Mouse (Mus musculus): Measurements from ENCODE around the gene Gm11733. TPM values are rescaled to one million over a fixed set of nuclear protein-coding genes. Genes with fewer than 3 reads are reported as not detected.

Gm11733 gene
- total RNA-seq, 4 experiments from 2014 or later, result not detected

GRCm38 (mm10) chr11:117535491-117536304, 51.5 kb downstream of the Gm11733 start:
- DNase-seq (ENCODE audit: low spot score in 2 of 2), result no peak

GRCm38 (mm10) chr11:117536586-117536985, 52.4 kb downstream of the Gm11733 start:
- DNase-seq (ENCODE audit: low spot score in 2 of 2), result peak in 1 of 2 experiments; percentile 43

Other genes starting within 250 kb of the Gm11733 start
- gene Tnrc6c, start 169.9 kb downstream of the Gm11733 start, total RNA-seq (2022), result 10 to 100 TPM; 17.0 to 20.8 (median 18.6) TPM

Measured in gastrocnemius, adult 8-10 months (tissue).